Mouse (Mus musculus) heart, embryonic 12.5 days (tissue): Measurements from ENCODE around the gene Armc2. TPM values are rescaled to one million over a fixed set of nuclear protein-coding genes. Genes with fewer than 3 reads are reported as not detected.
"Not testable (repeated sequence)": the region's sequence is repeated elsewhere in the genome, so short reads cannot be mapped to it uniquely, and the experiment has no call there.

ENCODE experiments used
- ATAC-seq: fragments of 200-750 bp; cut with Nextera tagmentation; 2 replicates; pipeline ENCODE4 v1.8.0; 2017; ENCODE audit warnings: moderate TSS enrichment, moderate library complexity; ENCODE audit not compliant: insufficient number of reproducible peaks, low FRiP score
- H3K27ac ChIP-seq: fragments of 300-500 bp; sonication (generic); 2 replicates; pipeline ENCODE4 v1.5.1; 2016; ENCODE audit warnings: mild to moderate bottlenecking, moderate library complexity; ENCODE audit not compliant: poor library complexity, severe bottlenecking
- H3K27me3 ChIP-seq: fragments of 300-500 bp; sonication (generic); replicated peaks from 2 replicates; pipeline ENCODE4 v1.6.1; 2016; ENCODE audit warnings: mild to moderate bottlenecking, moderate library complexity
- H3K36me3 ChIP-seq: fragments of 300-500 bp; sonication (generic); 2 replicates; pipeline ENCODE4 v1.6.1; 2016; ENCODE audit warnings: mild to moderate bottlenecking, moderate library complexity
- H3K4me1 ChIP-seq: fragments of 300-500 bp; sonication (generic); replicated peaks from 2 replicates; pipeline ENCODE4 v1.6.1; 2016; ENCODE audit warnings: mild to moderate bottlenecking
- H3K4me2 ChIP-seq: fragments of 300-500 bp; sonication (generic); 2 replicates; pipeline ENCODE4 v1.6.1; 2016; ENCODE audit warnings: mild to moderate bottlenecking, moderate library complexity
- H3K4me3 ChIP-seq: fragments of 300-500 bp; sonication (generic); 2 replicates; pipeline ENCODE4 v1.5.1; 2016; ENCODE audit warnings: mild to moderate bottlenecking
- H3K9ac ChIP-seq: fragments of 300-500 bp; sonication (generic); 2 replicates; pipeline ENCODE4 v1.6.1; 2016; ENCODE audit warnings: mild to moderate bottlenecking, moderate library complexity
- H3K9me3 ChIP-seq: fragments of 300-500 bp; sonication (generic); replicated peaks from 2 replicates; pipeline ENCODE4 v1.6.1; 2016; ENCODE audit warnings: mild to moderate bottlenecking, moderate library complexity
- WGBS: fragments of 180-500 bp; shearing (Covaris S2); methylation state at CpG from one replicate; pipeline ENCODE4 v1.1.7; 2016; 5-methylcytosine and 5-hydroxymethylcytosine counted together
- polyA plus RNA-seq: library from polyadenylated mRNA; unstranded; fragments of >200 nt; fragmentation: Nextera tagmentation; extraction: Ambion mirVana; gene quantifications from 2 replicates; pipeline ENCODE4 v1.2.1, GENCODE M21; 2016

Armc2 gene
- polyA plus RNA-seq, 1 experiment from 2014 or later, result 1.2 TPM

- Histone ChIP-seq H3K9ac (no peak overlapping the region), H3K4me3 (no peak overlapping the region), H3K4me1 (no peaks in the 10 kb centered on the region), H3K27ac (no peak overlapping the region), H3K9me3 (no peaks in the 10 kb centered on the region), H3K27me3 (no peaks in the 10 kb centered on the region), H3K4me2 (no peak overlapping the region), H3K36me3 (no peaks in the 10 kb centered on the region)
- no peak for ATAC-seq
- WGBS, result 68% methylated on average over 11 of the region's 11 CpGs
These were observed 50.2 kb downstream of the Armc2 start for GRCm38 (mm10) chr10:41967915-41968635.

- H3K4me2 ChIP-seq, result no peak overlapping the region
- H3K27me3 ChIP-seq, result no peaks in the 10 kb centered on the region
- 75% methylated on average over 4 of the region's 4 CpGs for WGBS
- no peak overlapping the region for H3K9ac ChIP-seq
- no peaks in the 10 kb centered on the region for H3K36me3 ChIP-seq
- no peaks in the 10 kb centered on the region for H3K4me1 ChIP-seq
- H3K4me3 ChIP-seq, result no peak overlapping the region
- ATAC-seq, result no peak
- no peaks in the 10 kb centered on the region for H3K9me3 ChIP-seq
- H3K27ac ChIP-seq, result no peak overlapping the region
These were observed 55.5 kb downstream of the Armc2 start for GRCm38 (mm10) chr10:41962725-41963124.

- Histone ChIP-seq H3K4me2 (no peak overlapping the region), H3K9ac (no peak overlapping the region), H3K4me3 (no peak overlapping the region), H3K27ac (no peak overlapping the region), H3K36me3 (no peaks in the 10 kb centered on the region), H3K4me1 (no peaks in the 10 kb centered on the region), H3K27me3 (no peaks in the 10 kb centered on the region), H3K9me3 (no peaks in the 10 kb centered on the region)
- ATAC-seq, result no peak
- 57% methylated on average over 2 of the region's 2 CpGs for WGBS
These were observed 58.4 kb downstream of the Armc2 start for GRCm38 (mm10) chr10:41959808-41960207.

- WGBS, result 92% methylated on average over 19 of the region's 19 CpGs
- Histone ChIP-seq H3K4me1 (no peaks in the 10 kb centered on the region), H3K27me3 (no peaks in the 10 kb centered on the region), H3K36me3 (no peaks in the 10 kb centered on the region), H3K9ac (no peak overlapping the region), H3K4me2 (no peak overlapping the region), H3K4me3 (no peak overlapping the region), H3K27ac (no peak overlapping the region), H3K9me3 (no peaks in the 10 kb centered on the region)
- ATAC-seq, result no peak
These were observed 59.5 kb downstream of the Armc2 start for GRCm38 (mm10) chr10:41958677-41959274.

- H3K4me2 ChIP-seq, result no peak overlapping the region
- no peak overlapping the region for H3K9ac ChIP-seq
- H3K36me3 ChIP-seq, result no peaks in the 10 kb centered on the region
- H3K27ac ChIP-seq, result no peak overlapping the region
- no peaks in the 10 kb centered on the region for H3K27me3 ChIP-seq
- WGBS, result 85% methylated on average over 18 of the region's 18 CpGs
- no peak overlapping the region for H3K4me3 ChIP-seq
- no peaks in the 10 kb centered on the region for H3K4me1 ChIP-seq
- no peak for ATAC-seq
- no peaks in the 10 kb centered on the region for H3K9me3 ChIP-seq
These were observed 60.6 kb downstream of the Armc2 start for GRCm38 (mm10) chr10:41957421-41958225.

GRCm38 (mm10) chr10:41953528-41953864 lies 64.7 kb downstream of the Armc2 start:
- Histone ChIP-seq H3K36me3 (no peaks in the 10 kb centered on the region), H3K4me2 (no peak overlapping the region), H3K9ac (no peak overlapping the region), H3K9me3 (no peaks in the 10 kb centered on the region), H3K27ac (no peak overlapping the region), H3K27me3 (no peaks in the 10 kb centered on the region), H3K4me3 (no peak overlapping the region), H3K4me1 (no peaks in the 10 kb centered on the region)
- ATAC-seq, result no peak
- 88% methylated on average over 5 of the region's 5 CpGs for WGBS

GRCm38 (mm10) chr10:41952850-41953527 lies 65.3 kb downstream of the Armc2 start:
- H3K9me3 ChIP-seq, result no peaks in the 10 kb centered on the region
- no peaks in the 10 kb centered on the region for H3K4me1 ChIP-seq
- no peak overlapping the region for H3K9ac ChIP-seq
- H3K4me3 ChIP-seq, result no peak overlapping the region
- no peaks in the 10 kb centered on the region for H3K36me3 ChIP-seq
- no peak overlapping the region for H3K4me2 ChIP-seq
- no peak overlapping the region for H3K27ac ChIP-seq
- 92% methylated on average over 14 of the region's 14 CpGs for WGBS
- ATAC-seq, result no peak
- H3K27me3 ChIP-seq, result no peaks in the 10 kb centered on the region

GRCm38 (mm10) chr10:41952354-41952753 lies 65.9 kb downstream of the Armc2 start:
- not testable (repeated sequence) for H3K9ac ChIP-seq, H3K4me3 ChIP-seq, ATAC-seq, H3K36me3 ChIP-seq, H3K4me2 ChIP-seq, H3K27me3 ChIP-seq, H3K27ac ChIP-seq, H3K4me1 ChIP-seq, H3K9me3 ChIP-seq
- WGBS, result 92% methylated on average over 10 of the region's 10 CpGs

GRCm38 (mm10) chr10:41939090-41939489 lies 79.2 kb downstream of the Armc2 start:
- H3K9ac ChIP-seq, result no peak overlapping the region
- no peak overlapping the region for H3K4me2 ChIP-seq
- 73% methylated on average over 4 of the region's 4 CpGs for WGBS
- no peak for ATAC-seq
- H3K4me1 ChIP-seq, result peaks cover 41% of the 10 kb centered on the region
- H3K9me3 ChIP-seq, result peaks cover 7% of the 10 kb centered on the region; the same call in 1 of the 2 replicates
- no peaks in the 10 kb centered on the region for H3K36me3 ChIP-seq
- no peak overlapping the region for H3K27ac ChIP-seq
- H3K27me3 ChIP-seq, result no peaks in the 10 kb centered on the region
- H3K4me3 ChIP-seq, result no peak overlapping the region

GRCm38 (mm10) chr10:41937176-41937575 lies 81.1 kb downstream of the Armc2 start:
- peak overlapping the region; percentile 13; the same call in 1 of the 2 replicates for H3K27ac ChIP-seq
- H3K9ac ChIP-seq, result no peak overlapping the region
- H3K27me3 ChIP-seq, result no peaks in the 10 kb centered on the region
- WGBS, result 41% methylated on average over 4 of the region's 4 CpGs
- peaks cover 55% of the 10 kb centered on the region for H3K4me1 ChIP-seq
- no peak for ATAC-seq
- peaks cover 7% of the 10 kb centered on the region; the same call in 1 of the 2 replicates for H3K9me3 ChIP-seq
- H3K4me2 ChIP-seq, result no peak overlapping the region
- no peak overlapping the region for H3K4me3 ChIP-seq
- H3K36me3 ChIP-seq, result no peaks in the 10 kb centered on the region

GRCm38 (mm10) chr10:41936100-41936499 lies 82.1 kb downstream of the Armc2 start:
- peak overlapping the region; percentile 96; the same call in 1 of the 2 replicates for H3K27ac ChIP-seq
- no peak overlapping the region for H3K4me3 ChIP-seq
- no peaks in the 10 kb centered on the region for H3K36me3 ChIP-seq
- no peak for ATAC-seq
- no peak overlapping the region for H3K4me2 ChIP-seq
- H3K9ac ChIP-seq, result no peak overlapping the region
- H3K4me1 ChIP-seq, result peaks cover 65% of the 10 kb centered on the region
- H3K9me3 ChIP-seq, result peaks cover 7% of the 10 kb centered on the region; the same call in 1 of the 2 replicates
- no peaks in the 10 kb centered on the region for H3K27me3 ChIP-seq
- 63% methylated on average over 4 of the region's 4 CpGs for WGBS
